Mouse (Mus musculus) E14TG2a.4 (cell line): ENCODE data around the gene Iqschfp.

Source experiments
- H3K27me3 ChIP-seq: 2 replicates; pipeline ENCODE4 v1.6.1; 2014; ENCODE audit warnings: low read length, control low read depth; ENCODE audit not compliant: insufficient read depth
- H3K36me3 ChIP-seq: 2 replicates; pipeline ENCODE4 v1.6.1; 2014; ENCODE audit warnings: low read length, control low read depth; ENCODE audit not compliant: insufficient read depth
- H3K4me1 ChIP-seq: replicated peaks from 2 replicates; pipeline ENCODE4 v1.6.1; 2014; ENCODE audit warnings: low read depth, low read length, control low read depth
- H3K4me3 ChIP-seq: replicated peaks from 2 replicates; pipeline ENCODE4 v1.5.1; 2014; ENCODE audit warnings: mild to moderate bottlenecking, low read length
- H3K9me3 ChIP-seq: 2 replicates; pipeline ENCODE4 v1.6.1; 2014; ENCODE audit warnings: low read length, control low read depth
- CTCF ChIP-seq: conservative IDR thresholded peaks from 2 replicates; pipeline ENCODE4 v1.5.1; 2014; ENCODE audit warnings: low read length
- NANOG ChIP-seq: IDR thresholded peaks from 2 replicates; pipeline ENCODE4 v1.6.1; 2014; ENCODE audit warnings: borderline replicate concordance, low read length, mixed read lengths
- POU5F1 ChIP-seq: IDR thresholded peaks from 2 replicates; pipeline ENCODE4 v1.6.1; 2014; ENCODE audit warnings: low read length, borderline replicate concordance

Gene Iqschfp

GRCm38 (mm10) chr3:68605942-68606603 is 714.0 kb downstream of the Iqschfp start:
- TF ChIP-seq POU5F1 (no peak), CTCF (no peak), NANOG (no peak)
- Histone ChIP-seq H3K4me3 (no peak overlapping the region), H3K36me3 (peaks cover 65% of the 10 kb centered on the region)

DNA sequence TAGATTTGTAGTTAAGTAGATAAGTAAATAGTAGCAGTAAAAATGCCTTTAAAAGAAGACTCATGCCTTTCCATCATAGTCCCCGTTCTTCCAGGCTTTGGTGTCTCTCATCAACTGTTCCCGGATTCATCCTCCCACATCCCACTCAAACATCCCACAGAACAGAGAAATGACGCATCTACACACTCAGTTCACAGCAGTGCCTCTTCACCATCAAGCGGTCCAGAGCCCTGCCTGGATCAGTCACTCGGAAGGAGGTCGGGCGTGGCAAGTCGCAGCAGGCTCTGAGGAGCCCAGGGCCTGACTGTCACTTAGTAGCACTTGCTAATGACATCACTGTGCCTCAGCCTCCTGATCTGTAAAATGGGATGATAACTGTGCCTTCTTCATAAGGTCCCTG is 714.7 kb downstream of the Iqschfp start:
- Histone ChIP-seq H3K27me3 (no peaks in the 10 kb centered on the region), H3K4me3 (no peak overlapping the region), H3K4me1 (peaks cover 52% of the 10 kb centered on the region), H3K9me3 (no peaks in the 10 kb centered on the region), H3K36me3 (peaks cover 67% of the 10 kb centered on the region)
- no peak for TF ChIP-seq POU5F1
- no peak for TF ChIP-seq CTCF
- TF ChIP-seq NANOG: no peak

More at GRCm38 (mm10) chr3:68605942-68606603, 714.0 kb downstream of the Iqschfp start:
- Histone ChIP-seq H3K4me1 (peaks cover 52% of the 10 kb centered on the region), H3K9me3 (no peaks in the 10 kb centered on the region), H3K27me3 (no peaks in the 10 kb centered on the region)

DNA sequence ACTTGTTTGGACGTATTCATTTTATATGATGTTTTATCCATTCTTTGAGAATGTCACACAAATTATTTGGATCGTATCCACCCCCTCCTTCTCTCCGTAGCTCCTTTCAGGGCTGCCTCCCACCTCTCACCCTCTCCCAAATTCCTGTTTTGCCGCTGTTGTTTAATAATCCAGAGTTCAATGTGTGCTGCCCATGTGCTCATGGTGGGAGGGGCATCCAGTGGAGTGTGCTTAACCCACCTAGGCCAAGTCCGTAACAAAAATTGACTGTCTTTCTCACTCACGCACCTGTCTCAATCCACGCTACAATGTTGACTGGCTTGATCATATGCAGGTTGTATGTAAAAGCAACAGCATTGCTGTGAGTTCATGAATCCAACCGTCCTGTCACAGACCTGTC is 715.3 kb downstream of the Iqschfp start:
- H3K36me3 ChIP-seq: peaks cover 61% of the 10 kb centered on the region
- H3K9me3 ChIP-seq: no peaks in the 10 kb centered on the region
- H3K4me3 ChIP-seq: no peak overlapping the region
- H3K27me3 ChIP-seq: no peaks in the 10 kb centered on the region
- TF ChIP-seq CTCF (no peak), POU5F1 (no peak)
- H3K4me1 ChIP-seq: peaks cover 52% of the 10 kb centered on the region

GRCm38 (mm10) chr3:68608848-68609497 is 716.9 kb downstream of the Iqschfp start:
- H3K4me3 ChIP-seq: peak overlapping the region; percentile 45; the same call in 1 of the 2 replicates
- H3K9me3 ChIP-seq: no peaks in the 10 kb centered on the region
- TF ChIP-seq NANOG (no peak), CTCF (no peak), POU5F1 (no peak)
- no peaks in the 10 kb centered on the region for H3K27me3 ChIP-seq
- H3K4me1 ChIP-seq: peaks cover 56% of the 10 kb centered on the region
- H3K36me3 ChIP-seq: peaks cover 58% of the 10 kb centered on the region

DNA sequence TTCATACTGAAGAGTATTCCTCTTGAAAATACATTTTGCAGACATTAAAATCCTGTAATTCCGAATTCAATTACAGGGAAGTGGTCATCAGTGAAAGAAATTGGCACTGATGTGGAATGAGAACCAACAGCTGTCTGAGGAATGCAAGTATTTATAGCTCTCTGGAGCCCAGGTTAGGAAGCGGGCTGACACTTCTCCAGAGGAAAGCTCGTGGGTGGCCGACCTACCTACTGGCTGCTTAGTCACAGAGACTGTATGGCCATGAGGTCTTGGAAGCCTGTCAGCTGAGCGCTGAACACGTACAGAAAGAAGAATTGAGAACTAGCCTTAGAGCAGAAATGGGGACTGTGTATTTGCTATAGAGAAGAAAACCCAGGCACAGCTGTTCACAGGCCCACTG is 718.0 kb downstream of the Iqschfp start:
- TF ChIP-seq CTCF (no peak), NANOG (no peak), POU5F1 (no peak)
- no peak overlapping the region for H3K4me3 ChIP-seq
- no peaks in the 10 kb centered on the region for H3K27me3 ChIP-seq
- peaks cover 55% of the 10 kb centered on the region for H3K36me3 ChIP-seq
- no peaks in the 10 kb centered on the region for H3K9me3 ChIP-seq
- H3K4me1 ChIP-seq: peaks cover 57% of the 10 kb centered on the region

DNA sequence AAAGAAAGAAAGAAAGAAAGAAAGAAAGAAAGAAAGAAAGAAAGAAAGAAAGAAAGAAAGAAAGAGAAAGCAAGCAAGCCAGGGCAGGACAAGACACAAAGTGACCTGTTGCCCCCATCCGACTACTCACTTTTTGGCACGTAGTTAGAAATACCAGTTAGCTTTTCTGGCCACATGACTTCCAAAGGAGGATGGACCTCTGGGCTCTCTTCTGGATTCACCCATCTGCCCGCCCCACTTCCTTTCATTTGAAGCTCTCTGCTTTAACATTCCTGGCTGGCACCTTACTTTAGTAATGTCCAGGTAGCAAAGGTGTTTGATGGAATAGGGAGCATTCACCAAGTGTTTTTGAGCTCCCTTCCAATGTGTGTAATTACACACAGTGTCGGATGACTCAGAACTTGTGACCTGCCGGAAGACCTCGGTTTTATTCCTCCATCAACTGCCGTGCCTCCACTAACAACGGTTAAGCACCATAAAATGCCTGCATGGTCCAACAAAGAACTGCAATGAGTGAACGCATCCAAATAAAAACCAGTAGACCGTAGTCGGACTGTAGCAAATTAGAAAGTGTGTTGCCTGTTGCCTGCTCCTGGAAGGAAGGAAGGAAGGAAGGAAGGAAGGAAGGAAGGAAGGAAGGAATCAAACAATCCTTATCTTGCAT is 718.7 kb downstream of the Iqschfp start:
- Histone ChIP-seq H3K27me3 (no peaks in the 10 kb centered on the region), H3K9me3 (no peaks in the 10 kb centered on the region), H3K4me1 (peaks cover 63% of the 10 kb centered on the region), H3K4me3 (no peak overlapping the region), H3K36me3 (peaks cover 55% of the 10 kb centered on the region)
- no peak for TF ChIP-seq POU5F1
- TF ChIP-seq CTCF: no peak
- TF ChIP-seq NANOG: no peak

DNA sequence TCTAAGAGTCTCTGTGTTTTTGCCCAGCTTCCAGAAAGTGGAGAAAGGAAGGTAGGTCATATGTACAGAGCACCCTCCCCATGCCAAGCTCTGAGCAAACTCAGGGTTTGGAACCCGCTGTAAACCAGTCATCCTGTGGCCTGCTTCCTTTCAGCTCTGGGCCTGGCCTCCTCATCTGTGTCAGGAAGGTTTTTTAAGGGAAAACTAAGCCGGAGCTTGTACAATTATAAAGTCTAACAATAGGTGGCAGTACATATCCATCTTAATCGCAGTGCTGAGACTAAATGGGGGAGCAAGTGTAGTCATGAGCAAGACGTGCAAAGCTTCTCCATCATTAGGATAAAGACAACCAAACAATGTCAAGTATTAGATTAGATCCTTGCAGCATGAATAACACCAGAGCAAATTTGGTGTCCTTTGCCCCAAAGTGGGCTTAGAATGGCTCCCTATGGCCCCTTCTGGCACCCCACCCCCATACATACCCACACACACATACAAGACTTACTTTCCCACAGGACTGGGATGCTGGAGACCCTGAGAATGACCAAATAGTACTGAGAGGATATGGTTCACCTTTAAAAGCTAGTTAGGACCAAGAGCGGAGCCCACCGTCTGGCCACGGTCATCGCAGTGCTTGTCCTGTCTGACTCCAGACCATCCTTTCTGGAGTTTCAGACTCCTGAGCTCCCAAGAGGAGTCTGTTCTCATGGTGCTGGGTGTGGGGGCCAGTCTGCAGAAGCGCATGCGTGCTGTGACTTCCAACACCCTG is 723.2 kb downstream of the Iqschfp start:
- Histone ChIP-seq H3K4me1 (peaks cover 59% of the 10 kb centered on the region), H3K27me3 (no peaks in the 10 kb centered on the region), H3K4me3 (no peak overlapping the region), H3K36me3 (peaks cover 76% of the 10 kb centered on the region), H3K9me3 (no peaks in the 10 kb centered on the region)
- peak; percentile 35 for TF ChIP-seq CTCF
- TF ChIP-seq NANOG: no peak

GRCm38 (mm10) chr3:68616363-68616762 is 724.3 kb downstream of the Iqschfp start:
- Histone ChIP-seq H3K36me3 (peaks cover 80% of the 10 kb centered on the region), H3K27me3 (no peaks in the 10 kb centered on the region), H3K9me3 (no peaks in the 10 kb centered on the region), H3K4me3 (no peak overlapping the region), H3K4me1 (peaks cover 63% of the 10 kb centered on the region)
- TF ChIP-seq POU5F1 (no peak), NANOG (no peak), CTCF (no peak)
